Mouse (Mus musculus) liver, adult 2 months (tissue): Measurements from ENCODE around the gene Pecam1. TPM values are rescaled to one million over a fixed set of nuclear protein-coding genes. Genes with fewer than 3 reads are reported as not detected.
"Not testable (repeated sequence)": the region's sequence is repeated elsewhere in the genome, so short reads cannot be mapped to it uniquely, and the experiment has no call there.

Experiments
- DNase-seq: peaks from one replicate; pipeline ENCODE4 v3.0.0-alpha.2; 2011; ENCODE audit warnings: low read depth, low spot score; ENCODE audit errors: extremely low read depth
- H3K27ac ChIP-seq: fragments of 200-500 bp; replicated peaks from 2 replicates; pipeline ENCODE4 v1.5.1; 2012; ENCODE audit warnings: low read depth, mild to moderate bottlenecking, control low read depth, inconsistent platforms, low read length; ENCODE audit not compliant: insufficient read depth
- H3K27me3 ChIP-seq: fragments of 200-500 bp; 2 replicates; pipeline ENCODE4 v1.6.1; 2012; ENCODE audit warnings: mild to moderate bottlenecking, moderate library complexity, low read length, inconsistent platforms; ENCODE audit not compliant: control insufficient read depth, insufficient read depth
- H3K36me3 ChIP-seq: fragments of 200-500 bp; 2 replicates; pipeline ENCODE4 v1.6.1; 2012; ENCODE audit warnings: low read length, inconsistent platforms; ENCODE audit not compliant: control insufficient read depth, insufficient read depth
- H3K4me1 ChIP-seq: fragments of 200-500 bp; 2 replicates; pipeline ENCODE4 v1.6.1; 2011; ENCODE audit warnings: low read length; ENCODE audit not compliant: control insufficient read depth, insufficient read depth
- H3K4me3 ChIP-seq: fragments of 200-500 bp; 2 replicates; pipeline ENCODE4 v1.5.1; 2011; ENCODE audit warnings: low read depth, mild to moderate bottlenecking, control low read depth, low read length, moderate library complexity; ENCODE audit not compliant: insufficient read depth
- H3K79me2 ChIP-seq: fragments of 200-500 bp; 2 replicates; pipeline ENCODE4 v1.6.1; 2012; ENCODE audit warnings: inconsistent platforms, mild to moderate bottlenecking, low read length, moderate library complexity; ENCODE audit not compliant: control insufficient read depth, insufficient read depth
- H3K9ac ChIP-seq: fragments of 200-500 bp; 2 replicates; pipeline ENCODE4 v1.6.1; 2012; ENCODE audit warnings: low read depth, mild to moderate bottlenecking, control low read depth, inconsistent platforms, low read length
- CTCF ChIP-seq: fragments of 200-500 bp; IDR thresholded peaks from 2 replicates; pipeline ENCODE4 v1.5.1; 2011; ENCODE audit warnings: low read depth, low read length, control low read depth
- POLR2A ChIP-seq: fragments of 200-500 bp; IDR thresholded peaks from 2 replicates; pipeline ENCODE4 v1.6.1; 2011; ENCODE audit warnings: low read length, control low read depth; ENCODE audit not compliant: insufficient read depth; ENCODE audit errors: extremely low read depth
- WGBS: fragments of 180-500 bp; shearing (Covaris S2); methylation state at CpG from one replicate; pipeline ENCODE4 v1.1.7; 2018; 5-methylcytosine and 5-hydroxymethylcytosine counted together
- polyA plus RNA-seq: library from polyadenylated mRNA; depleted of rRNA; stranded (reverse); fragments of >200 nt; gene quantifications from 2 replicates; pipeline ENCODE4 v1.2.3, GENCODE M21; 2012
- total RNA-seq: library from RNA; depleted of rRNA; stranded (reverse); fragments of >200 nt; gene quantifications from 2 replicates; pipeline ENCODE4 v1.2.3, GENCODE M21; 2014

The Pecam1 gene
- total and polyA plus RNA-seq, 2 experiments: 5.4 to 14.6 TPM

DNA sequence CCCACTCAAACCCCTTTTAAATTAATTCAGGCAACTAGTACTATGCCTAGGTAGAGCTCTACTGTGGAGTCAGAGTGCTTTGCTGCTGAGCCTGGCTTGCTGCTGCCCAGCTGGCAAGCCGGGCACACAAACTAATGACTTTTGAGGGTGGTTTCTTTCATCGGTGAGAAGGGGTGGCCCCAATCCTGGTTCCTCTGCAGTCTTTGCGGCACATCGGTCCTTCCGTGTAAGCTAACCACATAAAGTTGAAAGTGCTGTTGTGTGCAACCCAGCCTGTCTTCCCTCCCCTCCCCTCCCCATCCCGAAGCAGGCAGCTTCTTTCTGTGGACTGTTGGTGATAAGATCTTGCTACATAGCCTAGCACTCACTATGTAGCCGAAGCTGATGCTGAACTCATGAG is 1.7 kb upstream of the Pecam1 start:
- no peak for DNase-seq
- WGBS: 85% methylated on average over 7 of the region's 7 CpGs
- H3K4me1 ChIP-seq: peaks cover 2% of the 10 kb centered on the region; the same call in 1 of the 2 replicates
- H3K9ac ChIP-seq: no peak overlapping the region
- no peaks in the 10 kb centered on the region for H3K79me2 ChIP-seq
- no peaks in the 10 kb centered on the region for H3K36me3 ChIP-seq
- H3K27me3 ChIP-seq: no peaks in the 10 kb centered on the region; the same call in 1 of the 2 replicates
- H3K27ac ChIP-seq: no peak overlapping the region
- H3K4me3 ChIP-seq: no peak overlapping the region
- TF ChIP-seq POLR2A (no peak), CTCF (no peak)

DNA sequence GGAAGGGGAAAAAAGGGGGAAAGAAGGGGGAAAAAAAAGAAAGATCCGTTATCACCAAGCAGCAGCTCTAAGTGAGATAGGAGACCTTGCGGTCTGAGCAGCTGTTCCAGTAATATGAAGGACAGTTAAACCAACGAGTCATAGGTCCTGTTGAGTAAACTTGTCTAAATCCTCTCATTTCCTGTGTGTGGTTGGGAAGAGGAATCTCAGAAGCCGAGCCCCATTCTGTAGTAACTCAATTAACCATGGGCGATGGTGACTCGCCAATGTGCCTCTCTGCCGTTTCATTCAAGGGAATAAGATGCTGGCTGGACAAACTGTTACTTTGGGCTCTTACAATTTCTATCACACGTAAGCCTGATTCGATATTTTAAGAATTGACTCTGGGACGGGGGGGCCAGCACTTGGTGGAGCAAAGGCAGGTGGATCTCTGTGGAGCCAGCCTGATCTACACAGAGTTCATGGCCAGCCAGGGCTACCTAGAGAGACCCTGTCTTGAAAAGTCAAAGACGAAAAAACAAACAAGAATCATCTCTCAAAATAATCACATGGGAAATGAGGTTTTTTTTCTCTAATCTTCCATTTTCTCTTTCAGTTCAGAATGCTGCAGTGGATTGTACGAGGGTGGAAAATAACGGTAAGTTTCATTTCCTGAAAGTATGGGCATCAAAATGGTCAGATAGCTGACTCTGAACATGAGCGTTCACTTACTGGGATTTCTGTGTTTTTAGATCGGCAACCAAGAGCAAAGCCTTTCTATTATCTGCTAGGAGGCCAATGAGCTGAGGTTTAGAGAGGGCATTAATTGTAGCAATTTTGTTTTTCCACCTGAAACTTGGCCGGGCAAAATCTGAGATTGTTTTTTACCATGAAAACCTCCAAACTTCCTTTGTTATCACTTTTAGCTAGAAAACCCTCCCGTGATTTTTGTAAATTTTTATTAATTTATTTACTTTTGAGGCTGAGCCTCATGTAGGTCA is 901 bp upstream of the Pecam1 start, which contains the start of gene Milr1:
Milr1 (plus strand) TSS at position 188 of the 980 bp plus-strand sequence.
- Histone ChIP-seq H3K4me1 (peaks cover 2% of the 10 kb centered on the region; the same call in 1 of the 2 replicates), H3K27ac (peak within 1 kb of the TSS; percentile 53; the same call in 1 of the 2 replicates), H3K4me3 (no peak within 1 kb of the TSS), H3K9ac (no peak within 1 kb of the TSS), H3K36me3 (no peaks in the 10 kb centered on the region), H3K79me2 (no peaks in the 10 kb centered on the region), H3K27me3 (no peaks in the 10 kb centered on the region; the same call in 1 of the 2 replicates)
- no peak for DNase-seq
- TF ChIP-seq POLR2A (no peak), CTCF (no peak)
- 77% methylated on average over 17 of the region's 17 CpGs for WGBS

- H3K27ac ChIP-seq, H3K4me1 ChIP-seq, H3K79me2 ChIP-seq, H3K9ac ChIP-seq, H3K36me3 ChIP-seq, DNase-seq, H3K27me3 ChIP-seq, H3K4me3 ChIP-seq: not testable (repeated sequence)
- WGBS: 83% methylated on average over 7 of the region's 7 CpGs
Observed at GRCm38 (mm10) chr11:106749557-106750120, 789 bp downstream of the Pecam1 start.

DNA sequence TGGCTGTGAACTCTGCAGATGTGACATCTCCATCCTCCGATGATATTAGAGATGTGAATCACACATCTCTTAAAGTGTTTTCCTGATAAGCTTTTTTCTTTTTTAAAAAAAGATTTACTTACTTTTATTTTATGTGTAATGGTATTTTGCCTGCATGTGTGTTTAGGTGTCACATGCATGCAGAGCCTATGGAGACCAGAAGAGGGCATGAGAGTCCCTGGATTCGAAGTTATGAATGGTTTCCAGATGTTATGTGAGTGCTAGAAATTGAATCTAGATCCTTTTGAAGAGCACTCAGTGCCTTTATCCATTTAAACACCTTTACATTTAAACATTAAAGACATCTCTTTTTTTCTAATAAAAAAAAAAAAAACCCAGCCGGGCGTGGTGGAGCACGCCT is 5.5 kb downstream of the Pecam1 start:
- 93% methylated on average over 5 of the region's 5 CpGs for WGBS
- peak; percentile 5; the same call in 1 of the 2 replicates for TF ChIP-seq CTCF
- no peak for TF ChIP-seq POLR2A
- no peaks in the 10 kb centered on the region; the same call in 1 of the 2 replicates for H3K27me3 ChIP-seq
- no peak overlapping the region for H3K9ac ChIP-seq
- no peaks in the 10 kb centered on the region for H3K36me3 ChIP-seq
- DNase-seq: no peak
- H3K27ac ChIP-seq: no peak overlapping the region
- H3K4me3 ChIP-seq: no peak overlapping the region
- H3K79me2 ChIP-seq: no peaks in the 10 kb centered on the region
- H3K4me1 ChIP-seq: no peaks in the 10 kb centered on the region

DNA sequence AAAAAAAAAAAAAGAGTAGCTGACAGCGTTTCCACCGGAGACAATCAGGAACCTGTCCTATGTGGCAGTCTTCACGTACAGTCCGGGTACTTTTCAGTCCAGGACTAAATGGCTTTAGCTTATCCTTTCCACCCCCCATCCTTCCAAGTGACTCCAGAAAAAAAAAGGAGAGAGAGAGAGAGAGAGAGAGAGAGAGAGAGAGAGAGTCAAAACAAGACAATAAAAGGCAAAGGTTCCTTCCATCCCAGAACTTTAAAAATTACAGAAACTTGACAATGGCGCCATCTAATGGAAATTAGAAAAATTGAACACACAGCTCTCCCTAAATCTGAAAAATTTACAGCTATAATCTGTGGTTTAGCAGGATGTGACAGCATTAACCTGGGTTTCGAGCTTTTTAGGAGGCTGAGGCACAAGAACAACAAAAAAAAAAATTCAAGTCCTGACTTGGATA is 8.0 kb downstream of the Pecam1 start:
- no peaks in the 10 kb centered on the region for H3K79me2 ChIP-seq
- no peak overlapping the region for H3K27ac ChIP-seq
- no peak overlapping the region for H3K9ac ChIP-seq
- peak; percentile 36 for DNase-seq
- no peaks in the 10 kb centered on the region for H3K36me3 ChIP-seq
- H3K27me3 ChIP-seq: no peaks in the 10 kb centered on the region; the same call in 1 of the 2 replicates
- WGBS: 43% methylated on average over 6 of the region's 6 CpGs
- no peak overlapping the region for H3K4me3 ChIP-seq
- no peaks in the 10 kb centered on the region for H3K4me1 ChIP-seq
- TF ChIP-seq CTCF: no peak
